Mouse (Mus musculus) heart, postnatal 0 days (tissue): ENCODE measurements around the gene Capn8.

Experiments
- CTCF ChIP-seq: IDR thresholded peaks from 2 replicates; pipeline ENCODE4 v1.5.1; 2016; ENCODE audit warnings: antibody characterized with exemption, control low read depth, low read depth
- EP300 ChIP-seq: IDR thresholded peaks from 2 replicates; pipeline ENCODE4 v1.6.1; 2016; ENCODE audit warnings: antibody characterized with exemption, low read depth

- TF ChIP-seq CTCF (no peak), EP300 (no peak)
Measured at GRCm38 (mm10) chr1:182525601-182526000, 39.2 kb upstream of the Capn8 start.
